Mouse (Mus musculus): ENCODE data around the gene Olfr982. TPM values are rescaled to one million over a fixed set of nuclear protein-coding genes. Genes with fewer than 3 reads are reported as not detected.

Olfr982 gene
- polyA plus RNA-seq (2016; fragmentation: Nextera tagmentation; extraction: Ambion mirVana), result not detected in 2 replicates

- H3K4me3 ChIP-seq, result no peak within 1 kb of the TSS
- H3K4me1 ChIP-seq (replicated peaks), result no peaks in the 10 kb centered on the region
- WGBS, result 66% methylated on average over 2 of the region's 2 CpGs
- no peaks in the 10 kb centered on the region for H3K36me3 ChIP-seq
- no peak within 1 kb of the TSS for H3K9ac ChIP-seq
- no peaks in the 10 kb centered on the region for H3K27me3 ChIP-seq (replicated peaks)
- no peak within 1 kb of the TSS for H3K27ac ChIP-seq (ENCODE audit: poor library complexity, severe bottlenecking)
- ATAC-seq (ENCODE audit: insufficient number of reproducible peaks, low FRiP score), result no peak
- no peaks in the 10 kb centered on the region for H3K9me3 ChIP-seq (replicated peaks)
- no peak within 1 kb of the TSS for H3K4me2 ChIP-seq
Observed at GRCm38 (mm10) chr9:40073529-40073928, at the start of gene Olfr982. Olfr982 (plus strand) TSS chr9:40073829.

- WGBS, result 85% methylated on average over 19 of the region's 19 CpGs
Observed at GRCm38 (mm10) chr9:40050138-40050537, 23.5 kb upstream of the Olfr982 start.

GRCm38 (mm10) chr9:40093495-40093894 is 19.9 kb downstream of the Olfr982 start, which contains the start of gene Olfr983:
Olfr983 (minus strand) TSS chr9:40093595.
- Histone ChIP-seq H3K27me3 (replicated peaks) (no peaks in the 10 kb centered on the region), H3K4me1 (replicated peaks) (no peaks in the 10 kb centered on the region), H3K36me3 (no peaks in the 10 kb centered on the region), H3K4me3 (no peak within 1 kb of the TSS), H3K9me3 (replicated peaks) (no peaks in the 10 kb centered on the region), H3K9ac (no peak within 1 kb of the TSS), H3K4me2 (no peak within 1 kb of the TSS), H3K27ac (ENCODE audit: poor library complexity, severe bottlenecking) (no peak within 1 kb of the TSS)
- no peak for ATAC-seq (ENCODE audit: insufficient number of reproducible peaks, low FRiP score)
- WGBS, result 73% methylated on average over 2 of the region's 2 CpGs

More at GRCm38 (mm10) chr9:40050138-40050537, 23.5 kb upstream of the Olfr982 start:
- Histone ChIP-seq H3K4me3 (no peak overlapping the region), H3K9me3 (replicated peaks) (no peaks in the 10 kb centered on the region), H3K9ac (no peak overlapping the region), H3K4me2 (no peak overlapping the region), H3K27me3 (replicated peaks) (no peaks in the 10 kb centered on the region), H3K27ac (ENCODE audit: poor library complexity, severe bottlenecking) (no peak overlapping the region), H3K4me1 (replicated peaks) (no peaks in the 10 kb centered on the region), H3K36me3 (no peaks in the 10 kb centered on the region)
- no peak for ATAC-seq (ENCODE audit: insufficient number of reproducible peaks, low FRiP score)

DNA sequence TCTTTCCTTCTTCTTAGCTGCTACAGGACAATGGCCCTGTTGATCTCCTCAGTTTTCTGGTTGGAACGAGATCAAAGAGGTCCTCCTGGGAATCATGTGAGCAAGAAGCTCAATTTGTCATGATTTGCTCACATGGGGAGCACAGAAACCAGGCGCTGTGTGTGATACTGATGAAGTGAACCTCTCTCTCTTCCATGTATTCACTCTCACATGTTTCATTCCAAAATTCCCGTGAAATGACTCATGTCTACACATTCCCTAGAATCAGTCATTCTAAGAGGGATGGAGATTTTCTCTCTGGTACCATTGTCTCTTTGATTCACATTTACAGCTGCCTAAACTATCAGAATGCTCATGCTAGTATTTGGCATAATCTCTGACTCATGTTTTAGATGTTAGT is 21.1 kb downstream of the Olfr982 start:
- no peaks in the 10 kb centered on the region for H3K4me1 ChIP-seq (replicated peaks)
- H3K9ac ChIP-seq, result no peak overlapping the region
- no peaks in the 10 kb centered on the region for H3K9me3 ChIP-seq (replicated peaks)
- WGBS, result 59% methylated on average over 3 of the region's 3 CpGs
- H3K27me3 ChIP-seq (replicated peaks), result no peaks in the 10 kb centered on the region
- H3K36me3 ChIP-seq, result no peaks in the 10 kb centered on the region
- no peak overlapping the region for H3K27ac ChIP-seq (ENCODE audit: poor library complexity, severe bottlenecking)
- no peak overlapping the region for H3K4me3 ChIP-seq
- no peak overlapping the region for H3K4me2 ChIP-seq
- no peak for ATAC-seq (ENCODE audit: insufficient number of reproducible peaks, low FRiP score)

- Histone ChIP-seq H3K9ac (no peak within 1 kb of the TSS), H3K4me1 (replicated peaks) (no peaks in the 10 kb centered on the region), H3K36me3 (no peaks in the 10 kb centered on the region), H3K27ac (ENCODE audit: poor library complexity, severe bottlenecking) (no peak within 1 kb of the TSS), H3K9me3 (replicated peaks) (0 out of 2 replicates have a peak, but pooled peaks cover 3% of the 10 kb centered on the region), H3K27me3 (replicated peaks) (no peaks in the 10 kb centered on the region), H3K4me2 (no peak within 1 kb of the TSS), H3K4me3 (no peak within 1 kb of the TSS)
- no peak for ATAC-seq (ENCODE audit: insufficient number of reproducible peaks, low FRiP score)
- WGBS, result 74% methylated on average over 2 of the region's 2 CpGs
Observed at GRCm38 (mm10) chr9:40114106-40114505, 40.5 kb downstream of the Olfr982 start, which contains the start of gene Olfr984. Olfr984 (minus strand) TSS chr9:40114206.

GRCm38 (mm10) chr9:40116645-40117286 is 43.1 kb downstream of the Olfr982 start:
- Histone ChIP-seq H3K9ac (no peak overlapping the region), H3K27me3 (replicated peaks) (no peaks in the 10 kb centered on the region), H3K4me1 (replicated peaks) (no peaks in the 10 kb centered on the region), H3K9me3 (replicated peaks) (no peaks in the 10 kb centered on the region), H3K36me3 (no peaks in the 10 kb centered on the region), H3K4me3 (no peak overlapping the region), H3K27ac (ENCODE audit: poor library complexity, severe bottlenecking) (no peak overlapping the region), H3K4me2 (no peak overlapping the region)
- 60% methylated on average over 10 of the region's 10 CpGs for WGBS
- no peak for ATAC-seq (ENCODE audit: insufficient number of reproducible peaks, low FRiP score)

- no peaks in the 10 kb centered on the region for H3K4me1 ChIP-seq (replicated peaks)
- H3K36me3 ChIP-seq, result no peaks in the 10 kb centered on the region
- no peak overlapping the region for H3K9ac ChIP-seq
- WGBS, result 81% methylated on average over 5 of the region's 5 CpGs
- no peaks in the 10 kb centered on the region for H3K27me3 ChIP-seq (replicated peaks)
- H3K9me3 ChIP-seq (replicated peaks), result no peaks in the 10 kb centered on the region
- H3K27ac ChIP-seq (ENCODE audit: poor library complexity, severe bottlenecking), result no peak overlapping the region
- no peak overlapping the region for H3K4me3 ChIP-seq
- ATAC-seq (ENCODE audit: insufficient number of reproducible peaks, low FRiP score), result no peak
- no peak overlapping the region for H3K4me2 ChIP-seq
Observed at GRCm38 (mm10) chr9:40117287-40117659, 43.6 kb downstream of the Olfr982 start.

Other genes with a start within 250 kb of the Olfr982 start
- not detected in 2 replicates for gene Olfr971, start 237.0 kb upstream of the Olfr982 start, polyA plus RNA-seq (2016; fragmentation: Nextera tagmentation; extraction: Ambion mirVana)
- gene Olfr972, start 207.4 kb upstream of the Olfr982 start, polyA plus RNA-seq (2016; fragmentation: Nextera tagmentation; extraction: Ambion mirVana), result not detected in 2 replicates
- not detected in 2 replicates for gene Olfr229, start 166.5 kb upstream of the Olfr982 start, polyA plus RNA-seq (2016; fragmentation: Nextera tagmentation; extraction: Ambion mirVana)
- gene Olfr974, start 136.3 kb upstream of the Olfr982 start, polyA plus RNA-seq (2016; fragmentation: Nextera tagmentation; extraction: Ambion mirVana), result not detected in 2 replicates
- gene Olfr975, start 121.8 kb upstream of the Olfr982 start, polyA plus RNA-seq (2016; fragmentation: Nextera tagmentation; extraction: Ambion mirVana), result not detected in 2 replicates
- not detected in 2 replicates for gene Olfr976, start 112.7 kb upstream of the Olfr982 start, polyA plus RNA-seq (2016; fragmentation: Nextera tagmentation; extraction: Ambion mirVana)
- gene Olfr978, start 81.7 kb upstream of the Olfr982 start, polyA plus RNA-seq (2016; fragmentation: Nextera tagmentation; extraction: Ambion mirVana), result not detected in 2 replicates
- gene Olfr979, start 70.4 kb upstream of the Olfr982 start, polyA plus RNA-seq (2016; fragmentation: Nextera tagmentation; extraction: Ambion mirVana), result not detected in 2 replicates
- gene Olfr980, start 64.2 kb upstream of the Olfr982 start, polyA plus RNA-seq (2016; fragmentation: Nextera tagmentation; extraction: Ambion mirVana), result not detected in 2 replicates
- not detected in 2 replicates for gene Olfr981, start 52.4 kb upstream of the Olfr982 start, polyA plus RNA-seq (2016; fragmentation: Nextera tagmentation; extraction: Ambion mirVana)
- gene Olfr983, start 19.8 kb downstream of the Olfr982 start, polyA plus RNA-seq (2016; fragmentation: Nextera tagmentation; extraction: Ambion mirVana), result not detected in 2 replicates
- gene Olfr984, start 40.4 kb downstream of the Olfr982 start, polyA plus RNA-seq (2016; fragmentation: Nextera tagmentation; extraction: Ambion mirVana), result not detected in 2 replicates
- not detected in 2 replicates for gene Olfr985, start 56.4 kb downstream of the Olfr982 start, polyA plus RNA-seq (2016; fragmentation: Nextera tagmentation; extraction: Ambion mirVana)
- not detected in 2 replicates for gene Tmem225, start 74.3 kb downstream of the Olfr982 start, polyA plus RNA-seq (2016; fragmentation: Nextera tagmentation; extraction: Ambion mirVana)
- gene Olfr986, start 107.1 kb downstream of the Olfr982 start, polyA plus RNA-seq (2016; fragmentation: Nextera tagmentation; extraction: Ambion mirVana), result not detected in 2 replicates
- gene Zfp202, start 118.5 kb downstream of the Olfr982 start, polyA plus RNA-seq (2016; fragmentation: Nextera tagmentation; extraction: Ambion mirVana), result 4.2 and 4.8 TPM in 2 replicates
- 0.35 and 0.61 TPM in 2 replicates for gene Scn3b, start 195.4 kb downstream of the Olfr982 start, polyA plus RNA-seq (2016; fragmentation: Nextera tagmentation; extraction: Ambion mirVana)